13 mouse cellular contexts compared by ENCODE assay signal in genomic region chr4:62685268-62685667, GRCm38 (mm10).
DNase-seq lines count a peak whose midpoint lies in the region; ATAC-seq and TF ChIP-seq lines count a peak whose summit lies in the region.
"Had no signal": no experiment of that assay in that cellular context is flagged by ENCODE, and none has a peak within 500 bp of the region (broad histone marks: within the 10 kb centered on the region; RNA-seq: fewer than 3 reads in every experiment).

No protein-coding gene starts in this region.

- no peak overlapping the region for H3K4me3 ChIP-seq in hindbrain, embryonic 13.5 days
- H3K4me3 ChIP-seq in hindbrain, embryonic 11.5 days (ENCODE audit: low read depth, low read length): no peak overlapping the region
- H3K4me3 ChIP-seq in megakaryocyte, embryonic 14.5 days (replicated peaks): peak overlapping the region; percentile 65
- no peak overlapping the region for H3K4me3 ChIP-seq in thymus, adult 2 months (ENCODE audit: control insufficient read depth, insufficient read depth, low read length)
- H3K4me3 ChIP-seq: embryonic facial prominence, embryonic 12.5 days; liver, embryonic 12.5 days had no signal

- H3K36me3 ChIP-seq in hindbrain, embryonic 13.5 days: peaks cover 23% of the 10 kb centered on the region
- no peaks in the 10 kb centered on the region for H3K36me3 ChIP-seq in hindbrain, embryonic 11.5 days (ENCODE audit: control insufficient read depth, insufficient read depth, low read length)
- H3K36me3 ChIP-seq in megakaryocyte, embryonic 14.5 days (replicated peaks; ENCODE audit: low read length): no peaks in the 10 kb centered on the region
- no peaks in the 10 kb centered on the region for H3K36me3 ChIP-seq in thymus, adult 2 months (ENCODE audit: control insufficient read depth, insufficient read depth, low read length)
- H3K36me3 ChIP-seq: liver, embryonic 12.5 days had no signal

- TF ChIP-seq CTCF in thymus, adult 2 months (IDR thresholded peaks at IDR 0.05; ENCODE audit: borderline replicate concordance, control insufficient read depth, extremely low read depth, insufficient read depth, low read length, poor library complexity): no peak

- WGBS in hindbrain, embryonic 13.5 days: 69% methylated on average over 10 of the region's 10 CpGs
- WGBS in hindbrain, embryonic 11.5 days: 83% methylated on average over 10 of the region's 10 CpGs
- 2% methylated on average over 10 of the region's 10 CpGs for WGBS in thymus, adult 2 months

- H3K4me1 ChIP-seq in hindbrain, embryonic 13.5 days (replicated peaks): peaks cover 62% of the 10 kb centered on the region
- H3K4me1 ChIP-seq in hindbrain, embryonic 11.5 days (replicated peaks; ENCODE audit: control insufficient read depth, insufficient read depth, low read length): no peaks in the 10 kb centered on the region
- H3K4me1 ChIP-seq in megakaryocyte, embryonic 14.5 days: peaks cover 46% of the 10 kb centered on the region
- peaks cover 47% of the 10 kb centered on the region for H3K4me1 ChIP-seq in thymus, adult 2 months (replicated peaks; ENCODE audit: control insufficient read depth, insufficient read depth, low read length)

- H3K9me3 ChIP-seq in hindbrain, embryonic 13.5 days: no peaks in the 10 kb centered on the region
- no peaks in the 10 kb centered on the region for H3K9me3 ChIP-seq in hindbrain, embryonic 11.5 days (ENCODE audit: control insufficient read depth, low read length)
- no peaks in the 10 kb centered on the region for H3K9me3 ChIP-seq in megakaryocyte, embryonic 14.5 days
- H3K9me3 ChIP-seq: embryonic facial prominence, embryonic 12.5 days; liver, embryonic 12.5 days had no signal

- no peak overlapping the region for H3K4me2 ChIP-seq in hindbrain, embryonic 13.5 days
- H3K4me2 ChIP-seq in hindbrain, embryonic 11.5 days (replicated peaks; ENCODE audit: low read depth, low read length): no peak overlapping the region
- H3K4me2 ChIP-seq: embryonic facial prominence, embryonic 12.5 days; liver, embryonic 12.5 days had no signal

- no peak for TF ChIP-seq POLR2A in thymus, adult 2 months (IDR thresholded peaks at IDR 0.05; ENCODE audit: control insufficient read depth, extremely low read depth, insufficient read depth, low read length, poor library complexity)

- 0 out of 2 replicates have a peak overlapping the region, but pooled peaks have one; percentile 39 for H3K9ac ChIP-seq in hindbrain, embryonic 13.5 days
- H3K9ac ChIP-seq in hindbrain, embryonic 11.5 days (ENCODE audit: low read depth, low read length): no peak overlapping the region
- H3K9ac ChIP-seq: embryonic facial prominence, embryonic 12.5 days; liver, embryonic 12.5 days had no signal

- H3K27ac ChIP-seq in hindbrain, embryonic 13.5 days: no peak overlapping the region; the same call in 1 of the 2 replicates
- H3K27ac ChIP-seq in hindbrain, embryonic 11.5 days (ENCODE audit: low read depth, low read length): no peak overlapping the region
- H3K27ac ChIP-seq in thymus, adult 2 months (ENCODE audit: control insufficient read depth, insufficient read depth, low read length): peak overlapping the region; percentile 15; the same call in 1 of the 2 replicates
- H3K27ac ChIP-seq: embryonic facial prominence, embryonic 12.5 days; liver, embryonic 12.5 days; macrophage had no signal

- DNase-seq in hindbrain, embryonic 11.5 days (ENCODE audit: low spot score): no peak
- peak; percentile 50 to 57 for DNase-seq in CD8-positive naive resting alpha-beta T cell, adult 2 months (ENCODE audit: low read depth in 2 of 2, low spot score in 2 of 2)
- DNase-seq in thymus, adult 2 months: peak; percentile 64
- no peak for DNase-seq in cerebellum, postnatal 14 days
- no peak for DNase-seq in ovary, postnatal 10 days (ENCODE audit: low spot score)
- DNase-seq: adrenal gland, adult 2 months had no signal

- ATAC-seq in hindbrain, embryonic 13.5 days (ENCODE audit: low FRiP score): no peak
- no peak for ATAC-seq in hindbrain, embryonic 11.5 days (ENCODE audit: low FRiP score)
- no peak for ATAC-seq in erythroblast, adult 5-6 weeks (replicated peaks; ENCODE audit: low FRiP score, poor library complexity, severe bottlenecking)
- ATAC-seq: intestine, embryonic 16.5 days; liver, embryonic 12.5 days had no signal

- no peaks in the 10 kb centered on the region for H3K27me3 ChIP-seq in hindbrain, embryonic 13.5 days
- no peaks in the 10 kb centered on the region for H3K27me3 ChIP-seq in hindbrain, embryonic 11.5 days (ENCODE audit: control insufficient read depth, insufficient read depth, low read length)
- H3K27me3 ChIP-seq in megakaryocyte, embryonic 14.5 days (replicated peaks): peaks cover 64% of the 10 kb centered on the region
- no peaks in the 10 kb centered on the region for H3K27me3 ChIP-seq in thymus, adult 2 months (ENCODE audit: control insufficient read depth, insufficient read depth, low read length)
- H3K27me3 ChIP-seq: embryonic facial prominence, embryonic 12.5 days; liver, embryonic 12.5 days had no signal

Comparison
In these comparisons a context has a peak if more than half of its experiments do, and no peak if none do; other contexts are left out.
1. DNase-seq: peak in CD8-positive naive resting alpha-beta T cell, adult 2 months (2 of 2) and thymus, adult 2 months (single experiment); none in hindbrain, embryonic 11.5 days (single experiment), cerebellum, postnatal 14 days (0 of 2) and ovary, postnatal 10 days (single experiment).